15 mouse cellular contexts compared by ENCODE assay signal in the genomic region with DNA sequence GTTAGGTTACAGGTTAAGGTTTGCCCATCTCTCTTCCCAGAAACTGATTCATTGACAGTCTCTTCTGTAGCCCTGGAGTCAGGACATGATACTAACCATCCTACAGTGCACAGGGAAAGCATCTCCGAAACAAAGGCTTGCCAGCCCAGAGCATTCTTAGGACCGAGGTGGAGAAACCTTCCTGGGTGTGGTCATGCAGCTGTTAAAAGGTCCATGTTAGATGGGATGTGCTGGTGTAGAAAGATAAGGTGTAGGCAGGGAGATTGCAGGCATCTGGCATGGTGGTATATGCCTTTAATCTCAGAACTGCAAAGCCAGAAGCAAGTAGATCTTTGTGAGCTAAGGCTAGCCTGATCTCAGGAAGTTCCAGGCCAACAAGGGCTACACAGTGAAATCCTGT. TPM values are rescaled to one million over a fixed set of nuclear protein-coding genes. Genes with fewer than 3 reads are reported as not detected.
DNase-seq lines count a peak whose midpoint lies in the region; ATAC-seq lines count a peak whose summit lies in the region.
"Had no signal": no experiment of that assay in that cellular context is flagged by ENCODE, and none has a peak within 500 bp of the region (broad histone marks: within the 10 kb centered on the region; RNA-seq: fewer than 3 reads in every experiment).

No protein-coding gene starts in this region.

- intact Hi-C loops in heart, postnatal 14 days (cut with DNase I) = no loop called here

- H3K4me3 ChIP-seq in heart, embryonic 10.5 days = no peak overlapping the region
- no peak overlapping the region for H3K4me3 ChIP-seq in hindbrain, embryonic 16.5 days (ENCODE audit: low read length)
- no peak overlapping the region for H3K4me3 ChIP-seq in forebrain, embryonic 13.5 days
- H3K4me3 ChIP-seq: embryonic facial prominence, embryonic 15.5 days; forebrain, embryonic 15.5 days; limb, embryonic 13.5 days; midbrain, embryonic 13.5 days had no signal

- ATAC-seq in megakaryocyte progenitor cell, adult 5-6 weeks (replicated peaks; ENCODE audit: poor library complexity) = peak; percentile 99
- ATAC-seq in hindbrain, embryonic 16.5 days = no peak
- ATAC-seq in forebrain, embryonic 13.5 days = no peak
- ATAC-seq: forebrain, embryonic 15.5 days; midbrain, embryonic 13.5 days had no signal

- peaks cover 11% of the 10 kb centered on the region; the same call in 1 of the 2 replicates for H3K36me3 ChIP-seq in heart, embryonic 10.5 days
- peaks cover 12% of the 10 kb centered on the region for H3K36me3 ChIP-seq in hindbrain, embryonic 16.5 days (ENCODE audit: control insufficient read depth, insufficient read depth, low read length)
- H3K36me3 ChIP-seq in forebrain, embryonic 13.5 days (ENCODE audit: poor library complexity, severe bottlenecking) = peaks cover 17% of the 10 kb centered on the region; the same call in 1 of the 2 replicates

- no peak overlapping the region for H3K27ac ChIP-seq in heart, embryonic 10.5 days
- H3K27ac ChIP-seq in hindbrain, embryonic 16.5 days (ENCODE audit: low read depth, low read length) = no peak overlapping the region
- no peak overlapping the region for H3K27ac ChIP-seq in forebrain, embryonic 13.5 days
- H3K27ac ChIP-seq: embryonic facial prominence, embryonic 15.5 days; forebrain, embryonic 15.5 days; limb, embryonic 13.5 days; midbrain, embryonic 13.5 days had no signal

- no peaks in the 10 kb centered on the region for H3K9me3 ChIP-seq in heart, embryonic 10.5 days
- no peaks in the 10 kb centered on the region for H3K9me3 ChIP-seq in hindbrain, embryonic 16.5 days (ENCODE audit: control insufficient read depth, low read length)
- H3K9me3 ChIP-seq in forebrain, embryonic 13.5 days (replicated peaks) = no peaks in the 10 kb centered on the region
- H3K9me3 ChIP-seq: embryonic facial prominence, embryonic 15.5 days; forebrain, embryonic 15.5 days; limb, embryonic 13.5 days; midbrain, embryonic 13.5 days had no signal

- H3K9ac ChIP-seq in hindbrain, embryonic 16.5 days (ENCODE audit: low read depth, low read length) = no peak overlapping the region
- H3K9ac ChIP-seq in forebrain, embryonic 13.5 days = no peak overlapping the region
- H3K9ac ChIP-seq: embryonic facial prominence, embryonic 15.5 days; forebrain, embryonic 15.5 days; limb, embryonic 13.5 days; midbrain, embryonic 13.5 days had no signal

- no peaks in the 10 kb centered on the region for H3K4me1 ChIP-seq in heart, embryonic 10.5 days
- no peaks in the 10 kb centered on the region for H3K4me1 ChIP-seq in hindbrain, embryonic 16.5 days (ENCODE audit: control insufficient read depth, insufficient read depth, low read depth, low read length)
- H3K4me1 ChIP-seq in forebrain, embryonic 13.5 days = no peaks in the 10 kb centered on the region
- H3K4me1 ChIP-seq: embryonic facial prominence, embryonic 15.5 days; forebrain, embryonic 15.5 days; limb, embryonic 13.5 days; midbrain, embryonic 13.5 days had no signal

- WGBS in heart, embryonic 10.5 days = 57% methylated on average over 2 of the region's 2 CpGs
- WGBS in hindbrain, embryonic 16.5 days = 85% methylated on average over 2 of the region's 2 CpGs
- WGBS in forebrain, embryonic 13.5 days = 89% methylated on average over 2 of the region's 2 CpGs

- no peak overlapping the region for H3K4me2 ChIP-seq in hindbrain, embryonic 16.5 days (ENCODE audit: low read length)
- H3K4me2 ChIP-seq in forebrain, embryonic 13.5 days = no peak overlapping the region
- H3K4me2 ChIP-seq: embryonic facial prominence, embryonic 15.5 days; forebrain, embryonic 15.5 days; limb, embryonic 13.5 days; midbrain, embryonic 13.5 days had no signal

- no peaks in the 10 kb centered on the region for H3K27me3 ChIP-seq in heart, embryonic 10.5 days (ENCODE audit: insufficient read depth, poor library complexity, severe bottlenecking)
- no peaks in the 10 kb centered on the region for H3K27me3 ChIP-seq in hindbrain, embryonic 16.5 days (replicated peaks; ENCODE audit: control insufficient read depth, insufficient read depth, low read length)
- no peaks in the 10 kb centered on the region for H3K27me3 ChIP-seq in forebrain, embryonic 13.5 days
- H3K27me3 ChIP-seq: embryonic facial prominence, embryonic 15.5 days; forebrain, embryonic 15.5 days; limb, embryonic 13.5 days; midbrain, embryonic 13.5 days had no signal

- DNase-seq in heart, embryonic 10.5 days (ENCODE audit: low spot score) = peak; percentile 80
- DNase-seq in heart, postnatal 14 days = no peak
- DNase-seq in c-Kit-negative CD71-positive TER-119-positive erythroid progenitor cells, embryonic 14.5 days (ENCODE audit: low read depth, low spot score) = peak; percentile 58
- peak; percentile 69 for DNase-seq in liver
- DNase-seq in layer of hippocampus, postnatal 36 days = no peak
- DNase-seq: cerebellum, adult 2 months; lung, postnatal 14 days; thymus, adult 18-20 months had no signal

RNA-seq across cellular contexts. Expression of gene Acadsb, which starts 14.5 kb away (rescaled TPM):
- 56.5 and 61.3 TPM in 2 replicates for polyA plus RNA-seq in heart, embryonic 10.5 days (2016; fragmentation: Nextera tagmentation; extraction: Ambion mirVana)
- 100 to 1,000 TPM in 1 of 2 experiments, 10 to 100 TPM in 1; 95.4 to 100 TPM for total RNA-seq in heart, postnatal 14 days (2021)
- total RNA-seq in megakaryocyte progenitor cell, adult 5-6 weeks (2015) = 27.5 and 27.8 TPM in 2 replicates
- 39.9 and 46.6 TPM in 2 replicates for total RNA-seq in megakaryocyte progenitor cell, adult 5-6 weeks (2017)
- polyA plus RNA-seq in hindbrain, embryonic 16.5 days (2015; fragmentation: Nextera tagmentation; extraction: Ambion mirVana) = 101 and 102 TPM in 2 replicates
- polyA plus RNA-seq in forebrain, embryonic 13.5 days (2015; fragmentation: Nextera tagmentation; extraction: Ambion mirVana) = 86.1 and 89.4 TPM in 2 replicates
- total RNA-seq in layer of hippocampus, postnatal 36 days (2021) = 10 to 100 TPM; 81.1 to 84.4 TPM

RNA-seq across cellular contexts. Expression of gene Ikzf5, which starts 14.6 kb away (rescaled TPM):
- polyA plus RNA-seq in heart, embryonic 10.5 days (2016; fragmentation: Nextera tagmentation; extraction: Ambion mirVana) = 10.6 and 12.7 TPM in 2 replicates
- total RNA-seq in heart, postnatal 14 days (2021) = 10 to 100 TPM; 31.4 to 33.0 TPM
- 27.7 and 30.6 TPM in 2 replicates for total RNA-seq in megakaryocyte progenitor cell, adult 5-6 weeks (2015)
- 25.3 and 31.2 TPM in 2 replicates for total RNA-seq in megakaryocyte progenitor cell, adult 5-6 weeks (2017)
- 9.6 and 11.4 TPM in 2 replicates for polyA plus RNA-seq in hindbrain, embryonic 16.5 days (2015; fragmentation: Nextera tagmentation; extraction: Ambion mirVana)
- 17.0 and 17.1 TPM in 2 replicates for polyA plus RNA-seq in forebrain, embryonic 13.5 days (2015; fragmentation: Nextera tagmentation; extraction: Ambion mirVana)
- 10 to 100 TPM; 50.9 to 53.3 TPM for total RNA-seq in layer of hippocampus, postnatal 36 days (2021)

RNA-seq across cellular contexts. Expression of gene Pstk, which starts 54.0 kb away (rescaled TPM):
- polyA plus RNA-seq in heart, embryonic 10.5 days (2016; fragmentation: Nextera tagmentation; extraction: Ambion mirVana) = 90.8 and 92.4 TPM in 2 replicates
- total RNA-seq in heart, postnatal 14 days (2021) = 10 to 100 TPM; 49.2 to 50.3 TPM
- 31.2 and 36.4 TPM in 2 replicates for total RNA-seq in megakaryocyte progenitor cell, adult 5-6 weeks (2015)
- 13.8 and 33.4 TPM in 2 replicates for total RNA-seq in megakaryocyte progenitor cell, adult 5-6 weeks (2017)
- polyA plus RNA-seq in hindbrain, embryonic 16.5 days (2015; fragmentation: Nextera tagmentation; extraction: Ambion mirVana) = 51.8 and 57.9 TPM in 2 replicates
- 39.6 and 43.1 TPM in 2 replicates for polyA plus RNA-seq in forebrain, embryonic 13.5 days (2015; fragmentation: Nextera tagmentation; extraction: Ambion mirVana)
- 10 to 100 TPM; 50.0 to 56.9 TPM for total RNA-seq in layer of hippocampus, postnatal 36 days (2021)

Comparison
In these comparisons a context has a peak if more than half of its experiments do, and no peak if none do; other contexts are left out.
1. DNase-seq: peak in heart, embryonic 10.5 days (single experiment), c-Kit-negative CD71-positive TER-119-positive erythroid progenitor cells, embryonic 14.5 days (single experiment) and liver (single experiment); none in heart, postnatal 14 days (0 of 2) and layer of hippocampus, postnatal 36 days (0 of 2).